Mouse (Mus musculus) lung, postnatal 0 days (tissue): ENCODE results near the gene Fbxl5. TPM values are rescaled to one million over a fixed set of nuclear protein-coding genes. Genes with fewer than 3 reads are reported as not detected.

Experiments used
- ATAC-seq: fragments of 200-750 bp; cut with Nextera tagmentation; 2 replicates; pipeline ENCODE4 v1.8.0; 2017; ENCODE audit warnings: moderate library complexity
- DNase-seq: peaks from one replicate; pipeline ENCODE4 v3.0.0-alpha.2; 2016; ENCODE audit warnings: low spot score
- H3K27ac ChIP-seq: fragments of 300-500 bp; sonication (generic); 2 replicates; pipeline ENCODE4 v1.5.1; 2014; ENCODE audit warnings: antibody characterized with exemption, mild to moderate bottlenecking, low read length, mixed read lengths
- H3K27me3 ChIP-seq: fragments of 300-500 bp; sonication (generic); replicated peaks from 2 replicates; pipeline ENCODE4 v1.6.1; 2014; ENCODE audit warnings: low read length, mixed read lengths; ENCODE audit not compliant: insufficient read depth
- H3K36me3 ChIP-seq: fragments of 300-500 bp; sonication (generic); 2 replicates; pipeline ENCODE4 v1.6.1; 2014; ENCODE audit warnings: low read length, mixed read lengths; ENCODE audit not compliant: insufficient read depth
- H3K4me1 ChIP-seq: fragments of 300-500 bp; sonication (generic); 2 replicates; pipeline ENCODE4 v1.6.1; 2014; ENCODE audit warnings: antibody characterized with exemption, low read depth, low read length, mixed read lengths; ENCODE audit not compliant: insufficient read depth
- H3K4me2 ChIP-seq: fragments of 300-500 bp; sonication (generic); replicated peaks from 2 replicates; pipeline ENCODE4 v1.6.1; 2014; ENCODE audit warnings: low read depth, mild to moderate bottlenecking, low read length, moderate library complexity, mixed read lengths
- H3K4me3 ChIP-seq: fragments of 300-500 bp; sonication (generic); 2 replicates; pipeline ENCODE4 v1.5.1; 2014; ENCODE audit warnings: low read depth, low read length
- H3K9ac ChIP-seq: fragments of 300-500 bp; sonication (generic); replicated peaks from 2 replicates; pipeline ENCODE4 v1.6.1; 2014; ENCODE audit warnings: low read depth, mild to moderate bottlenecking
- H3K9me3 ChIP-seq: fragments of 300-500 bp; sonication (generic); 2 replicates; pipeline ENCODE4 v1.6.1; 2016; ENCODE audit warnings: low read length, mixed read lengths
- CTCF ChIP-seq: IDR thresholded peaks from 2 replicates; pipeline ENCODE4 v1.5.1; 2016; ENCODE audit warnings: antibody characterized with exemption, mild to moderate bottlenecking
- EP300 ChIP-seq: IDR thresholded peaks from 2 replicates; pipeline ENCODE4 v1.6.1; 2016; ENCODE audit warnings: antibody characterized with exemption, mild to moderate bottlenecking, control low read depth
- WGBS: fragments of 180-500 bp; shearing (Covaris S2); extraction: QIAGEN DNeasy Blood & Tissue Kit; methylation state at CpG from one replicate; pipeline ENCODE4 v1.1.7; 2014; 5-methylcytosine and 5-hydroxymethylcytosine counted together
- polyA plus RNA-seq: library from polyadenylated mRNA; unstranded; fragments of >200 nt; fragmentation: Nextera tagmentation; extraction: Ambion mirVana; gene quantifications from 2 replicates; pipeline ENCODE4 v1.2.1, GENCODE M21; 2015

Gene Fbxl5
- 73.0 and 81.1 TPM in 2 replicates for polyA plus RNA-seq

GRCm38 (mm10) chr5:43821538-43821937 lies at the start of gene Fbxl5:
Gene Fbxl5 (minus strand): TSS chr5:43821638.
- DNase-seq (no peak), ATAC-seq (no peak)
- Histone ChIP-seq H3K4me2 (no peak within 1 kb of the TSS), H3K36me3 (no peaks in the 10 kb centered on the region), H3K9me3 (no peaks in the 10 kb centered on the region), H3K4me3 (no peak within 1 kb of the TSS), H3K27ac (peak within 1 kb of the TSS; percentile 22), H3K27me3 (no peaks in the 10 kb centered on the region), H3K4me1 (0 out of 2 replicates have a peak, but pooled peaks cover 3% of the 10 kb centered on the region), H3K9ac (no peak within 1 kb of the TSS)
- WGBS: 83% methylated on average over 19 of the region's 19 CpGs
- TF ChIP-seq EP300: no peak
- no peak for TF ChIP-seq CTCF

DNA sequence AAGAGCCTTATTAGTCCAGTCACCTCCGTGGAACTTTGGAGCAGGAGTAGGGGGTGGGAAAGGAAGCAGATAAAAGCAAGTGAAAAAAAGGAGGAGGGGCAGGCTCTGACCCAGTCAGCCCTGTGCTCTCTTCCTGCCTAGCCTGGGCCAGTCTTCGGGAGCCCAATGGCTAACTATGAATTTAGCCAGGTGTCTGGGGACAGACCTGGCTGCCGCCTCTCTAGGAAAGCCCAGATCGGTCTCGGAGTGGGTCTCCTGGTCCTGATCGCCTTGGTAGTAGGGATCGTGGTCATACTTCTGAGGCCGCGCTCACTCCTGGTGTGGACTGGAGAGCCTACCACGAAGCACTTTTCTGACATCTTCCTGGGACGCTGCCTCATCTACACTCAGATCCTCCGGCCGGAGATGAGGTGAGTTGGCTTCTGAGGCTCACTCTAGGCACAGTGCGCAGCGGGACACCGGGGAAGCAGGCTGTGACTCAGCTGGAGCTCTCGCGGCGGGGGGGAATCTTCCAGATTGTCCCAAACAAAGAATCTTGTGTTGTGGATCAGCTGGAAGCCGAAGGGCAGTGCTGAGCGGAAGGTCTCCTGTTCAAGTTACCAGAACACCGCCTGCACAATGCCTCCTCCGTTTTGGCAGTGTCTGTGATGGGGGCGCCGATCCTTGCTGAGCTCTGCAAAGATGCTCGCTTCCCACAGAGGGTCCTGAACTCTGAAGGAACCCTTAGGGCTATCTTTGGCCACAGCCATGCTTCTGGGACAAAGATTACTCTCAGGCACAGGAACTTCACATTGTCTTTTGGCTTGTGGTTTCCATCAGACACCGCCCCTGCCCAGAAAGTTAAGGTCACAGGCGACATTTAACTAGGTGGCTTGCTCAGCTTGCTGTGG lies 47.5 kb upstream of the Fbxl5 start:
- TF ChIP-seq EP300 (0 out of 2 replicates have a peak, but pooled peaks have one; percentile 17), CTCF (no peak)

GRCm38 (mm10) chr5:43868253-43868652 lies 46.8 kb upstream of the Fbxl5 start, which contains the start of gene Cd38:
Gene Cd38 (plus strand): TSS chr5:43868553.
- peak within 1 kb of the TSS; percentile 41 for H3K9ac ChIP-seq
- H3K4me2 ChIP-seq: peak within 1 kb of the TSS; percentile 61
- H3K27ac ChIP-seq: peak within 1 kb of the TSS; percentile 80
- H3K4me3 ChIP-seq: peak within 1 kb of the TSS; percentile 45
- ATAC-seq (no peak), DNase-seq (no peak)
- H3K4me1 ChIP-seq: peaks cover 9% of the 10 kb centered on the region; the same call in 1 of the 2 replicates
- H3K9me3 ChIP-seq: no peaks in the 10 kb centered on the region
- H3K36me3 ChIP-seq: no peaks in the 10 kb centered on the region
- no peaks in the 10 kb centered on the region for H3K27me3 ChIP-seq
- TF ChIP-seq EP300 (no peak), CTCF (no peak)

More for the DNA sequence above, 47.5 kb upstream of the Fbxl5 start:
- WGBS: 6% methylated on average over 28 of the region's 28 CpGs
- Histone ChIP-seq H3K4me1 (peaks cover 9% of the 10 kb centered on the region; the same call in 1 of the 2 replicates), H3K9ac (peak overlapping the region; percentile 41), H3K9me3 (no peaks in the 10 kb centered on the region), H3K27ac (peak overlapping the region; percentile 80), H3K4me3 (peak overlapping the region; percentile 45), H3K4me2 (peak overlapping the region; percentile 61), H3K27me3 (no peaks in the 10 kb centered on the region), H3K36me3 (no peaks in the 10 kb centered on the region)
- ATAC-seq (peak; percentile 84), DNase-seq (peak; percentile 64)

DNA sequence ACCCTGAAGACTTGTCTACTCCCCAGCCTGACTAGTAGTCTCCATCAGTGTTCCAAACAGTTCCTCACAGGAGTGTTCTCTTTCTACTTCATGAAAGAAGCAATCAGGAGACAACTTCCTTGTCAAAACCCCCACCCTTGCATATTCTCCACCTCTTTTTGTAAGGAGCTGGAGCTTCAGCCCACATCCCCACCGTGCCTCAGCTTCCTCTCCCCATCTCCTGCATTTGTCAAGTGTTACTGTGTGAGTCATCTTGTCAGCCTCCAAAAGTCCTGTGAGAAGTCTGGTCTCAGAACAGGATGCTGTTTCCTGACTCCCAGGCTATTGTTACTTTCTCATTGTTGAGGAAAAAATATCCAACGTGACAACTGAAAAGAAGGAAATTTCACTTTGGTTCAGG lies 43.9 kb upstream of the Fbxl5 start:
- peak; percentile 47 for ATAC-seq
- Histone ChIP-seq H3K4me2 (no peak overlapping the region), H3K36me3 (no peaks in the 10 kb centered on the region), H3K4me3 (no peak overlapping the region), H3K4me1 (peaks cover 12% of the 10 kb centered on the region), H3K9ac (no peak overlapping the region), H3K27ac (no peak overlapping the region; the same call in 1 of the 2 replicates), H3K27me3 (no peaks in the 10 kb centered on the region), H3K9me3 (no peaks in the 10 kb centered on the region)
- WGBS: 50% methylated on average over 2 of the region's 2 CpGs
- peak; percentile 30 for DNase-seq
- TF ChIP-seq CTCF (no peak), EP300 (peak; percentile 22)

DNA sequence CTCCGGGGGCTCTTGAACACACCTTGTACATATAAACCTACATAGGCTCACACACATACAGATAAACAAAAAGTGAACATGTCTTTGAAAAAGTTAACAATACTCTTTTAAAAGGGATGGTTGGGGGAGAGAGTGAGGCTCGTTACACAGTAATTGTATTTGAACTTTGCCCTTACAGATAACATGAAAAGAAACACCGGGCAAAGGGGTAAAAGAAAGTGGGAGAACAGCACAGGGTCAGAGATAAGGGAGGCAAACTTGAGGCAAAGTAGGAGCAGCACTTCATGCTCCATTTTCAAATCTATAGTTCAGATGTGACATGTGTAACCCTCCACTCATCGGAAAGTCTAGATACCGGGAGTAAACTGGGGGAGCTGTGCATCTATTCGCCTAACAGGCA lies 42.2 kb upstream of the Fbxl5 start:
- DNase-seq (no peak), ATAC-seq (no peak)
- Histone ChIP-seq H3K4me1 (peaks cover 5% of the 10 kb centered on the region; the same call in 1 of the 2 replicates), H3K4me3 (no peak overlapping the region), H3K4me2 (no peak overlapping the region), H3K27ac (no peak overlapping the region), H3K27me3 (no peaks in the 10 kb centered on the region), H3K9ac (no peak overlapping the region), H3K36me3 (no peaks in the 10 kb centered on the region), H3K9me3 (no peaks in the 10 kb centered on the region)
- TF ChIP-seq EP300 (no peak), CTCF (no peak)
- WGBS: 42% methylated on average over 6 of the region's 6 CpGs

DNA sequence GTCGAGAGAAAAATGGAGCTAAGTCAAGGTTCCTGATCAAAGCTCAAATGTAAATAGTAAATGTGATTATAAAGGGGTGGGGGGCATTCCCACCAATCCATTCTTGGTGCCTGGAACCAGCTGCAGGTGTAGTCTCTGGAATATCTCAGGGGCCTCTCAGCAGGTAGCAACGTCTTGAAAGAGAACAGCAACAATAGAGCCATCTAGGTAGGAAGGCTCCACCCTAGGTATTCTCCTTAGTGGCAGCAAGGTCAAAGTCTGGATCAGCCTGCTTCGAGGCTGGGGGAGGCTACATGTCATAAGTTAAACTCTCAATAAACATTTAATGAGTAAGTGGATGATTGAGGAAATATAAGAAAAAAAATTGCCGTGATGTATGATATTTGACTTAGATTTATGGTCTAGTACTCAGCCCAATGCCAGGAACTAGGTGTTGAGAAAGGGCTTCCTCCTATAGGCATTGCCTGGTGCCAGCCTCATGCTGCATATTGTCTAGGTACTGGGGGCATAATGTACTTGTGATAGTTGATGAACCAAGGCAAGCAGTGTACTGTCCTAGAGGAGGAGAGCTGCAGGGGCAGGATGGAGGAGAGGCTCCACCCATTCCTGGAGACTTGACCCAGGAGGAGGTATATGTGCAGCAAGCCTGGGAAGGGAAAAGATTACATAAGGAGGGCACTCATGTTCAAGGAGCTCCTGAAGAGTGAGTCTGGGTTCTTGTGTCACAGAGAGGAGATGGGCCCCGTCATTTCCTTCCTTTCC lies 39.4 kb upstream of the Fbxl5 start:
- no peaks in the 10 kb centered on the region for H3K36me3 ChIP-seq
- TF ChIP-seq EP300: no peak
- TF ChIP-seq CTCF: no peak
- H3K4me3 ChIP-seq: no peak overlapping the region
- H3K27me3 ChIP-seq: no peaks in the 10 kb centered on the region
- H3K9ac ChIP-seq: no peak overlapping the region
- DNase-seq (peak; percentile 38), ATAC-seq (peak; percentile 75)
- 51% methylated on average over 5 of the region's 5 CpGs for WGBS
- no peak overlapping the region for H3K27ac ChIP-seq
- no peaks in the 10 kb centered on the region for H3K9me3 ChIP-seq
- H3K4me1 ChIP-seq: peaks cover 3% of the 10 kb centered on the region; the same call in 1 of the 2 replicates
- no peak overlapping the region for H3K4me2 ChIP-seq
